Mouse (Mus musculus) liver, embryonic 14.5 days (tissue): Measurements from ENCODE around the gene Inpp5b.

Experiments
- CTCF ChIP-seq: IDR thresholded peaks from 2 replicates; pipeline ENCODE4 v1.5.1; 2016; ENCODE audit warnings: antibody characterized with exemption, low read depth, control low read depth
- EP300 ChIP-seq: IDR thresholded peaks from 2 replicates; pipeline ENCODE4 v1.6.1; 2016; ENCODE audit warnings: antibody characterized with exemption, low read depth

GRCm38 (mm10) chr4:124770624-124771023 is 29.0 kb downstream of the Inpp5b start:
- TF ChIP-seq CTCF (peak; percentile 30; the same call in 1 of the 2 replicates), EP300 (no peak)
